Mouse (Mus musculus) hindbrain, embryonic 14.5 days (tissue): ENCODE results near the gene Mxi1. TPM values are rescaled to one million over a fixed set of nuclear protein-coding genes. Genes with fewer than 3 reads are reported as not detected.

ENCODE experiments used
- ATAC-seq: fragments of 200-750 bp; cut with Nextera tagmentation; 2 replicates; pipeline ENCODE4 v1.8.0; 2017; ENCODE audit warnings: moderate number of reproducible peaks, mild to moderate bottlenecking, moderate TSS enrichment, moderate library complexity; ENCODE audit not compliant: low FRiP score
- DNase-seq: peaks from one replicate; pipeline ENCODE4 v3.0.0-alpha.2; 2015; ENCODE audit warnings: low spot score
- H3K27ac ChIP-seq: fragments of 300-500 bp; sonication (generic); 2 replicates; pipeline ENCODE4 v1.5.1; 2014; ENCODE audit warnings: mild to moderate bottlenecking, moderate library complexity
- H3K27me3 ChIP-seq: fragments of 300-500 bp; sonication (generic); 2 replicates; pipeline ENCODE4 v1.6.1; 2014; ENCODE audit warnings: mild to moderate bottlenecking, low read length, mixed read lengths; ENCODE audit not compliant: control insufficient read depth, insufficient read depth
- H3K36me3 ChIP-seq: fragments of 300-500 bp; sonication (generic); replicated peaks from 2 replicates; pipeline ENCODE4 v1.6.1; 2014; ENCODE audit not compliant: control insufficient read depth, insufficient read depth
- H3K4me1 ChIP-seq: fragments of 300-500 bp; sonication (generic); replicated peaks from 2 replicates; pipeline ENCODE4 v1.6.1; 2014; ENCODE audit warnings: antibody characterized with exemption, low read length, mixed read lengths; ENCODE audit not compliant: control insufficient read depth, insufficient read depth
- H3K4me2 ChIP-seq: fragments of 300-500 bp; sonication (generic); replicated peaks from 2 replicates; pipeline ENCODE4 v1.6.1; 2014; ENCODE audit warnings: mild to moderate bottlenecking, moderate library complexity
- H3K4me3 ChIP-seq: fragments of 300-500 bp; sonication (generic); replicated peaks from 2 replicates; pipeline ENCODE4 v1.5.1; 2014; ENCODE audit warnings: mild to moderate bottlenecking, low read length
- H3K9ac ChIP-seq: fragments of 300-500 bp; sonication (generic); 2 replicates; pipeline ENCODE4 v1.6.1; 2014
- H3K9me3 ChIP-seq: fragments of 300-500 bp; sonication (generic); 2 replicates; pipeline ENCODE4 v1.6.1; 2016; ENCODE audit warnings: low read length; ENCODE audit not compliant: control insufficient read depth
- WGBS: fragments of 180-500 bp; shearing (Covaris S2); extraction: QIAGEN DNeasy Blood & Tissue Kit; methylation state at CpG from one replicate; pipeline ENCODE4 v1.1.7; 2014; 5-methylcytosine and 5-hydroxymethylcytosine counted together
- polyA plus RNA-seq: library from polyadenylated mRNA; unstranded; fragments of >200 nt; fragmentation: Nextera tagmentation; extraction: Ambion mirVana; gene quantifications from 2 replicates; pipeline ENCODE4 v1.2.1, GENCODE M21; 2014

The Mxi1 gene
- polyA plus RNA-seq, 1 experiment from 2014 or later: 50.4 TPM

- no peak for ATAC-seq
- 84% methylated on average over 12 of the region's 12 CpGs for WGBS
- no peak for DNase-seq
- Histone ChIP-seq H3K9me3 (no peaks in the 10 kb centered on the region), H3K4me3 (no peak overlapping the region), H3K4me1 (no peaks in the 10 kb centered on the region), H3K27me3 (no peaks in the 10 kb centered on the region), H3K9ac (no peak overlapping the region), H3K36me3 (no peaks in the 10 kb centered on the region), H3K4me2 (no peak overlapping the region), H3K27ac (no peak overlapping the region)
These were observed 87.3 kb downstream of the Mxi1 start for GRCm38 (mm10) chr19:53397451-53398233.

DNA sequence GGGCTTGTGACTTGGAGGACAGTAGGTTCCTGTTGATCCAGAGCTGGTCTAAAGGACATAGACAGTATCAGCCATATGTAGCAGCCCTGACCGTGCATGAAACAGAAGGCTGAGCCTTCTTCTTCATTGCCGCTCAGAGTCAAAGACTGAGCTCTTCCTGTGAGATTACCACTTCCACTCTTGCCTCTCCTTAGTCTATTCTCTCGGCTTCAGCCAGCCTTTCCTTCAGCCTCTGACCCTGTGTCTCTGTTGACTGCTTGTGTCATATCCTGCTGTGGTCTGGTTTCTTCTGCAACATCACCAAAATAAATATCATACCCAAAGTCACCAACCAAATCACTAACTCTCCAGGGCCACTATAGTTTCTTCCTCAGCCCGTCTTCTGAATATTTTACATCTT lies 88.9 kb downstream of the Mxi1 start:
- no peak overlapping the region for H3K4me2 ChIP-seq
- ATAC-seq (no peak), DNase-seq (no peak)
- H3K27me3 ChIP-seq: no peaks in the 10 kb centered on the region
- no peak overlapping the region for H3K4me3 ChIP-seq
- H3K9ac ChIP-seq: no peak overlapping the region
- WGBS: 87% methylated on average over 4 of the region's 4 CpGs
- no peaks in the 10 kb centered on the region for H3K9me3 ChIP-seq
- no peaks in the 10 kb centered on the region for H3K4me1 ChIP-seq
- no peak overlapping the region for H3K27ac ChIP-seq
- no peaks in the 10 kb centered on the region for H3K36me3 ChIP-seq

- Histone ChIP-seq H3K27me3 (no peaks in the 10 kb centered on the region), H3K4me2 (no peak overlapping the region), H3K27ac (no peak overlapping the region), H3K36me3 (no peaks in the 10 kb centered on the region), H3K9ac (no peak overlapping the region), H3K9me3 (no peaks in the 10 kb centered on the region), H3K4me3 (no peak overlapping the region), H3K4me1 (no peaks in the 10 kb centered on the region)
- DNase-seq (no peak), ATAC-seq (no peak)
- 87% methylated on average over 16 of the region's 16 CpGs for WGBS
These were observed 90.2 kb downstream of the Mxi1 start for GRCm38 (mm10) chr19:53400332-53401110.

- H3K9me3 ChIP-seq: no peaks in the 10 kb centered on the region
- no peaks in the 10 kb centered on the region for H3K27me3 ChIP-seq
- WGBS: 54% methylated on average over 12 of the region's 12 CpGs
- H3K4me1 ChIP-seq: no peaks in the 10 kb centered on the region
- no peaks in the 10 kb centered on the region for H3K36me3 ChIP-seq
- no peak for ATAC-seq
- H3K9ac ChIP-seq: no peak overlapping the region
- no peak overlapping the region for H3K4me2 ChIP-seq
- no peak for DNase-seq
- no peak overlapping the region for H3K4me3 ChIP-seq
- H3K27ac ChIP-seq: no peak overlapping the region
These were observed 92.6 kb downstream of the Mxi1 start for GRCm38 (mm10) chr19:53402741-53403432.

GRCm38 (mm10) chr19:53404219-53404836 lies 94.0 kb downstream of the Mxi1 start:
- no peak for ATAC-seq

GRCm38 (mm10) chr19:53404837-53405356 lies 94.6 kb downstream of the Mxi1 start:
- H3K36me3 ChIP-seq: no peaks in the 10 kb centered on the region
- peak; percentile 55 for DNase-seq
- peak; percentile 51; the same call in 1 of the 2 replicates for ATAC-seq
- no peaks in the 10 kb centered on the region for H3K4me1 ChIP-seq
- H3K9me3 ChIP-seq: no peaks in the 10 kb centered on the region
- no peaks in the 10 kb centered on the region for H3K27me3 ChIP-seq
- H3K4me3 ChIP-seq: no peak overlapping the region
- WGBS: 60% methylated on average over 18 of the region's 18 CpGs
- no peak overlapping the region for H3K9ac ChIP-seq
- no peak overlapping the region for H3K4me2 ChIP-seq
- H3K27ac ChIP-seq: no peak overlapping the region; the same call in 1 of the 2 replicates

More at GRCm38 (mm10) chr19:53404219-53404836, 94.0 kb downstream of the Mxi1 start:
- no peaks in the 10 kb centered on the region for H3K36me3 ChIP-seq
- no peak overlapping the region for H3K4me2 ChIP-seq
- no peak overlapping the region for H3K9ac ChIP-seq
- no peak overlapping the region for H3K4me3 ChIP-seq
- H3K4me1 ChIP-seq: no peaks in the 10 kb centered on the region
- 85% methylated on average over 10 of the region's 10 CpGs for WGBS
- H3K27me3 ChIP-seq: no peaks in the 10 kb centered on the region
- H3K27ac ChIP-seq: no peak overlapping the region; the same call in 1 of the 2 replicates
- H3K9me3 ChIP-seq: no peaks in the 10 kb centered on the region
- no peak for DNase-seq

DNA sequence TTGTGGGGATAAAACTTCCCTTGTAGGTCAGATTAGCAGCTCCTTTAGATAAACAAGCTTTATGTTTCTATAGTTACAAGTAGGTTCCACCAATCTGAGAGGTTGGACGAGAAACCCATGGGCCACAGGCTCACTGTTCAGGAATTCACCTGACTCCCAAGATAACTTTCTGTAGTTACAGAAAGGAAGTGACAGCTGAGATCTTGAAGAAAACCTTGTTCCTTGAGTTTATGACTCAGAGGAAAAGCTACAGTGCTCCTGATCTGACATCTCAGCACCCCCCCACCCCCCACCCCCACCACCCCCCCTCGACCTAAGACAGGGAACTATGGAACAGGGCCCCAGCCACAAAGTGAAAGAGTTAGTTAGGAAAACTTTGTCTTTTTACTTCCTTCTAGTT lies 95.5 kb downstream of the Mxi1 start:
- H3K4me1 ChIP-seq: no peaks in the 10 kb centered on the region
- H3K9me3 ChIP-seq: no peaks in the 10 kb centered on the region
- ATAC-seq (no peak), DNase-seq (no peak)
- 75% methylated on average over 2 of the region's 2 CpGs for WGBS
- H3K27ac ChIP-seq: no peak overlapping the region
- no peaks in the 10 kb centered on the region for H3K36me3 ChIP-seq
- H3K9ac ChIP-seq: no peak overlapping the region
- no peak overlapping the region for H3K4me2 ChIP-seq
- H3K4me3 ChIP-seq: no peak overlapping the region
- no peaks in the 10 kb centered on the region for H3K27me3 ChIP-seq

DNA sequence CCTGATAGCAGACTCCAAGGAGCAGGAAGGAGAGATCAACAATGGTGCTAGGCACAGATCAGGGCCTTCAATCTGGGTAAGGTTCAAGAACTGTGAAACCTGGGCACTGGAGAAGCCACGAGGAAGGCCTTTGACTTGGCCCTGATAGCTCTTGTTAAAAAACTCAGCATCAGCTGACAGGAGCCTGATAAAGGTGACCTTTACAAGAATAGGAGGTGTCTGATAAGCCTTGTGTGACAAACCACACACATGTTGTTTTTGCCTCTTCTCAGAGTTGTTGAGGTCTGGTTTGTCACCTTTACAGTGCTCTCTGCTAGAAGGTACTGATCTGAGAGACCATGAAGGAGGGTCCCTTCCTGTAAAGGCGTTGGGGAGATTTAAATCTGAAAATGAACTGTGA lies 97.0 kb downstream of the Mxi1 start:
- no peak overlapping the region for H3K4me2 ChIP-seq
- H3K27ac ChIP-seq: no peak overlapping the region
- H3K27me3 ChIP-seq: no peaks in the 10 kb centered on the region
- H3K36me3 ChIP-seq: no peaks in the 10 kb centered on the region
- no peak overlapping the region for H3K4me3 ChIP-seq
- DNase-seq: no peak
- WGBS: 81% methylated on average over 2 of the region's 2 CpGs
- H3K4me1 ChIP-seq: no peaks in the 10 kb centered on the region; the same call in 1 of the 2 replicates
- H3K9me3 ChIP-seq: no peaks in the 10 kb centered on the region
- no peak for ATAC-seq
- no peak overlapping the region for H3K9ac ChIP-seq
